Mouse (Mus musculus) embryonic facial prominence, embryonic 13.5 days (tissue): ENCODE results near the gene Slc3a2. TPM values are rescaled to one million over a fixed set of nuclear protein-coding genes. Genes with fewer than 3 reads are reported as not detected.
"Not testable (repeated sequence)": the region's sequence is repeated elsewhere in the genome, so short reads cannot be mapped to it uniquely, and the experiment has no call there.

Experiments
- ATAC-seq: fragments of 200-750 bp; cut with Nextera tagmentation; 2 replicates; pipeline ENCODE4 v1.8.0; 2017; ENCODE audit warnings: low read depth; ENCODE audit not compliant: insufficient number of reproducible peaks, insufficient read depth, low FRiP score, low TSS enrichment
- H3K27ac ChIP-seq: fragments of 300-500 bp; sonication (generic); 2 replicates; pipeline ENCODE4 v1.5.1; 2015; ENCODE audit warnings: moderate library complexity, mild to moderate bottlenecking, inconsistent platforms
- H3K27me3 ChIP-seq: fragments of 300-500 bp; sonication (generic); 2 replicates; pipeline ENCODE4 v1.6.1; 2015; ENCODE audit warnings: mild to moderate bottlenecking, inconsistent platforms
- H3K36me3 ChIP-seq: fragments of 300-500 bp; sonication (generic); 2 replicates; pipeline ENCODE4 v1.6.1; 2015; ENCODE audit warnings: mild to moderate bottlenecking, inconsistent platforms
- H3K4me1 ChIP-seq: fragments of 300-500 bp; sonication (generic); 2 replicates; pipeline ENCODE4 v1.6.1; 2015; ENCODE audit warnings: inconsistent platforms
- H3K4me2 ChIP-seq: fragments of 300-500 bp; sonication (generic); 2 replicates; pipeline ENCODE4 v1.6.1; 2015; ENCODE audit warnings: moderate library complexity, mild to moderate bottlenecking, inconsistent platforms
- H3K4me3 ChIP-seq: fragments of 300-500 bp; sonication (generic); 2 replicates; pipeline ENCODE4 v1.5.1; 2015; ENCODE audit warnings: mild to moderate bottlenecking, inconsistent platforms
- H3K9ac ChIP-seq: fragments of 300-500 bp; sonication (generic); 2 replicates; pipeline ENCODE4 v1.6.1; 2015; ENCODE audit warnings: mild to moderate bottlenecking, inconsistent platforms
- H3K9me3 ChIP-seq: fragments of 300-500 bp; sonication (generic); 2 replicates; pipeline ENCODE4 v1.6.1; 2016; ENCODE audit warnings: inconsistent platforms
- WGBS: fragments of 180-500 bp; shearing (Covaris S2); methylation state at CpG from one replicate; pipeline ENCODE4 v1.1.7; 2015; ENCODE audit warnings: mixed read lengths; 5-methylcytosine and 5-hydroxymethylcytosine counted together
- polyA plus RNA-seq: library from polyadenylated mRNA; unstranded; fragments of >200 nt; fragmentation: Nextera tagmentation; extraction: Ambion mirVana; gene quantifications from 2 replicates; pipeline ENCODE4 v1.2.1, GENCODE M21; 2015

Slc3a2 gene
- polyA plus RNA-seq, 1 experiment from 2014 or later: 116 TPM

DNA sequence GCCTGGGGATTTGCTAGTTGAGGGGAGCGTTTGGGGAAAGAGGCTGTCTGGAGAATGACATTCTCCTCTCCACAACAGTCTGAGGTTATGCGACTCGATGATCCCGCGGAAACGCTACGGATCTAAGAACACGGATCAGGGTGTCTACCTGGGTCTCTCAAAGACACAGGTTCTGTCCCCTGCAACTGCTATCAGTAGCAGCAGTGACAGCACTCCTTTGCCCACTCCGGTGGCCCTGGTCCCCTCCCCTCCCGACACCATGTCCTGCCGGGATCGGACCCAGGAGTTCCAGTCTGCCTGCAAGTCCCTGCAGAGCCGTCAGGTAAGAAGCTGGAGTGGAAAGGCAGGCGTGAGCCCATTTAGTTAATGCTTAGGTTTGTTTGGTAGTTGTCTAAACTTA, 19.0 kb upstream of the Slc3a2 start:
- H3K9me3 ChIP-seq: no peaks in the 10 kb centered on the region
- peaks cover 80% of the 10 kb centered on the region for H3K36me3 ChIP-seq
- peak overlapping the region; percentile 94 for H3K4me2 ChIP-seq
- peak overlapping the region; percentile 98 for H3K27ac ChIP-seq
- peaks cover 19% of the 10 kb centered on the region for H3K4me1 ChIP-seq
- ATAC-seq: no peak
- peak overlapping the region; percentile 96 for H3K4me3 ChIP-seq
- H3K27me3 ChIP-seq: no peaks in the 10 kb centered on the region
- H3K9ac ChIP-seq: peak overlapping the region; percentile 97
- WGBS: 18% methylated on average over 14 of the region's 14 CpGs

DNA sequence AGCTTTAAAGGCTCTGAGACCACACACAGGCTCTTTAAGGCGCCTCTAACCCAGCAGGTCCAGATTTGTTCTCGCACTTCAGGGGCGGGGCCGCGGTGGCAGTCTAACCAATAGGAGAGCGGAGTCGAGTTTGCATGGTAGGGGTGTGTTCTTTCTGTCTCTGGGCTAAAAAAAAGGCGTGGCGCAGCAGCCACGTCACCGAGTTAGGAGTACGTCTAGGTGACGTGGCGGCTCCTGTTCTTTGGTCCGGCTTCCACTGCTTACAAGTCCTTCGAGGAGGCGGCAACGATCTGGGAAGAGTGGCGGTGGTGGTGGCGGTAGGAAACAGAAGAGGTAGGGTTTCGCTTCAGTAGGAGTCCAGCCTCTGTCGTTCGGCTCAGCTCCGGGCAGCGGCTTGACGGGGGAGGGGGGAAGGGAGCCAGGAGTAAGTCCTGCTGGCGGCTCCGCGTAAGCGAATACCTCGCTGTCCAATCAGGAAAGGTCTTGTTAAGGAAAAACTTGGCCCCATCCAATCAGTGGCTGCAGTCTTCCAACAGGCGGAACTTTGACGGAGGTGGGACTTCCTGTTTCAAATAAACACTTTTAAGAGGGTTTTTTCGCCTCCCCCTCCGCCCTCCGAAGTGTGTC, 18.2 kb upstream of the Slc3a2 start, which contains the start of gene Stx5a:
Stx5a (plus strand) TSS at position 171 of the 627 bp plus-strand sequence.
- peak; percentile 97 for ATAC-seq
- WGBS: under 1% methylated on average over 36 of the region's 36 CpGs
- H3K4me3 ChIP-seq: peak within 1 kb of the TSS; percentile 96
- peak within 1 kb of the TSS; percentile 94 for H3K4me2 ChIP-seq
- H3K9ac ChIP-seq: peak within 1 kb of the TSS; percentile 97
- H3K36me3 ChIP-seq: peaks cover 72% of the 10 kb centered on the region
- peak within 1 kb of the TSS; percentile 98 for H3K27ac ChIP-seq
- H3K9me3 ChIP-seq: no peaks in the 10 kb centered on the region
- H3K4me1 ChIP-seq: peaks cover 25% of the 10 kb centered on the region
- H3K27me3 ChIP-seq: no peaks in the 10 kb centered on the region

DNA sequence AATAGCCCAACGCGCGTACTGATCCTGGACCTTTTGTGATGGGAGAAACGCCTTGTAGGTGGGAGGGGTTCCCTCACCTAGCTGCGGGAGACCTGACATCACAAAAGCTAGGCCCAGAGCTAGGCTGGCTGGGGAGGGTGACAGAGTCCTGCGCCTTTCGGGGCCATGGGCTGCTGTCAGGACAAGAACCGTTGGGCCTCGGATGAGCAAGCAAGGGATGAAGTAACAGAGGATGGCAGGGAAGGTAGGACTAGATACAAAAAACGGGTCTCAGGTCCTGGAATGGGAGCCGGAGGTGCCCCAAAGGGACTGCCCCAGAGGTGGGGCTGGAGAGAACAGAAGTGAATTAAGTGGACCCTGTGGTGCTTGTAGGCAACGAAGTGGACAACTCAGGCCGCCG, 17.4 kb upstream of the Slc3a2 start, which contains the start of gene 1700092M07Rik:
1700092M07Rik (plus strand) TSS at position 116 of the 400 bp plus-strand sequence.
- peak within 1 kb of the TSS; percentile 98 for H3K27ac ChIP-seq
- H3K36me3 ChIP-seq: peaks cover 65% of the 10 kb centered on the region
- WGBS: 66% methylated on average over 14 of the region's 14 CpGs
- H3K9me3 ChIP-seq: no peaks in the 10 kb centered on the region
- H3K4me1 ChIP-seq: peaks cover 25% of the 10 kb centered on the region
- peak within 1 kb of the TSS; percentile 96 for H3K4me3 ChIP-seq
- peak within 1 kb of the TSS; percentile 97 for H3K9ac ChIP-seq
- H3K4me2 ChIP-seq: peak within 1 kb of the TSS; percentile 94
- ATAC-seq: no peak
- H3K27me3 ChIP-seq: no peaks in the 10 kb centered on the region

DNA sequence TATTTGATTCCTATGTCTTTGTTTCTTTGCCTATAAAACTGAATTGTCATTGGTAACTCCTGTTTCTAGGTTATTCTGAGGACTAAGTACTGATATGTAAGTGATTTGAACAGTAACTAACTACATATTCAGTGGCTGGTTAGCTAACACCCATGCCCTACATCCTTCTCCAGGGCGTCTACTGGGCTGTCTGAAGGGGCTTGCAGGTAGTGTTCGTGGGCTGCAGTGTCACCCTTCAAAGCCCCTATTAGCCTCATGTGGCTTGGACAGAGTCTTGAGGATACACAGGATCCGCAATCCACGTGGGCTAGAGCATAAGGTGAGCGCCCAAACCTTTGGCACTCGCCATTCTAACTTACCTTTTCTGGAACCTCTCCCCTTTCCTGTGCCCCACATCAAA, 16.5 kb upstream of the Slc3a2 start:
- no peak overlapping the region for H3K4me3 ChIP-seq
- no peak for ATAC-seq
- no peak overlapping the region for H3K4me2 ChIP-seq
- H3K9ac ChIP-seq: no peak overlapping the region
- no peaks in the 10 kb centered on the region for H3K27me3 ChIP-seq
- no peaks in the 10 kb centered on the region for H3K9me3 ChIP-seq
- no peak overlapping the region for H3K27ac ChIP-seq
- peaks cover 30% of the 10 kb centered on the region for H3K4me1 ChIP-seq
- 89% methylated on average over 6 of the region's 6 CpGs for WGBS
- H3K36me3 ChIP-seq: peaks cover 56% of the 10 kb centered on the region

DNA sequence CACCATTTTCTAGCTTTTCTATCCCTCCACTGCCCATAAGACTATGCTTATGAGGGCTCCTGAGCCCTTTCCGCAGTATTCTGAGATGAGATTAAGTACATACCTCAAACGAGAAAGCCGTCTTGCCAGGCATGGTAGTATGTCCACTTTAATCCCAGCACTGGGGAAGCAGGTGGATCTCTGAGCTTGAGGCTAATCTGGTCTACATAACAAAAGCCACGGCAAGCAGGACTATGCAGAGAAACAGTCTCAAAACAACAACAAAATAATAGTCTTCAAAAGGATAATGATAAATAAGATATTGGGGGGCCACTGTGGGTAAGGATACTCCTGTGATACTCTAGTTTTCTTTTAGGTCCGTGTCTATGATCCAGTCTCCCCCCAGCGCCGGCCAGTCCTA, 15.7 kb upstream of the Slc3a2 start:
- H3K4me1 ChIP-seq: peaks cover 30% of the 10 kb centered on the region
- H3K36me3 ChIP-seq: peaks cover 48% of the 10 kb centered on the region
- H3K27me3 ChIP-seq: no peaks in the 10 kb centered on the region
- no peaks in the 10 kb centered on the region for H3K9me3 ChIP-seq
- WGBS: 92% methylated on average over 7 of the region's 7 CpGs
- no peak for ATAC-seq
- H3K27ac ChIP-seq: no peak overlapping the region
- no peak overlapping the region for H3K9ac ChIP-seq
- no peak overlapping the region for H3K4me3 ChIP-seq
- no peak overlapping the region for H3K4me2 ChIP-seq

DNA sequence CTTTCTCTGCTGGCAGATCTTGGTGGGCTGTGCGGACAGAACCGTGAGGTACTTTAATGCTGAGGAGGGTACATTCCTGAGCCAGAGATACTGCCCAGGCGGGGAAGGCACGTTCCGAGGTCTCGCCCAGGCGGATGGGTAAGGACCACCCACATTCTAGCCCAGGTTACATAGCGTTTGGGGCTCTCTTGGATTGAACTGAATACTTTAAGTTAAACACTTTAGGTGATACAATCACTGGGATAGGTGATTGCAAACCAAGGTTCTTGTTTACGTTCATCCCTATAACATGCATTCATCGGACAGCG, 12.9 kb upstream of the Slc3a2 start:
- peak overlapping the region; percentile 92 for H3K4me3 ChIP-seq
- no peak; the same call in 1 of the 2 replicates for ATAC-seq
- H3K36me3 ChIP-seq: peaks cover 36% of the 10 kb centered on the region
- H3K27ac ChIP-seq: peak overlapping the region; percentile 76
- no peaks in the 10 kb centered on the region for H3K27me3 ChIP-seq
- H3K4me2 ChIP-seq: peak overlapping the region; percentile 83
- H3K4me1 ChIP-seq: peaks cover 20% of the 10 kb centered on the region
- H3K9ac ChIP-seq: peak overlapping the region; percentile 87
- 2% methylated on average over 11 of the region's 11 CpGs for WGBS
- H3K9me3 ChIP-seq: no peaks in the 10 kb centered on the region

DNA sequence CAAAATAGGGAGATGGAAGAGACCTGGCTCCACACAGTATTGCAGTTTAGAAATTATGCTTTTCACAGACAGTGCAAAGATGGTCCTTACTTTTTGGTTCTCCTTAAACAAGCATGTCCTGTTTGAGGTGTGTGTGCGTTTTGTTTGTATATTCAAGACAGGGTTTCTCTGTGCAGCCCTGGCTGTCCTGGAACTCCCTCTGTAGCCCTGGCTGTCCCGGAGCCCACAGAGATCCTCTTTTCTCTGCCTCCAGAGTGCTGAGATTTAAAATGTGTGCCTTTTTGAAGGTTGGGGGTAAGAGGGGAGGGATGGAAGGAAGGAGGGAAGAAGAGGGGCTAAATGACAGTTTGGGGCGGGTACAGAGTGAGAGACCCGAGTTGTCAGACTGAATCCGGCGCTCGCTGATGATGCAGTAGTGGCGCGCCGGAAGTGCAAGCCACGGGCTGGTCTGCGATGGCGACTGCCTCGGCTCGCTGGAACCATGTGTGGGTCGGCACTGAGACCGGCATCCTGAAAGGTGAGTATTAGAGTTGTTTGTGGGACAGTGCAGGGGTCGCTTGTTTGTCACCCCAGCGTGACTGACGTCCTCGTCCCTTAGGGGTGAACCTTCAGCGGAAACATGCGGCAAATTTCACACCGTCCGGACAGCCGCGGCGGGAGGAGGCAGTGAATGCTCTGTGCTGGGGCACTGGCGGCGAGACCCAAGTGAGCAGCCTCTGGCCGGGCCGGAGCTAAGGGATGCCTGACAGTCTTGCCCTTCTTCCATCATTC, 12.4 kb upstream of the Slc3a2 start, which contains the start of gene Wdr74:
Wdr74 (plus strand) TSS at position 439 of the 771 bp plus-strand sequence.
- peaks cover 33% of the 10 kb centered on the region for H3K36me3 ChIP-seq
- H3K27ac ChIP-seq: peak within 1 kb of the TSS; percentile 76
- H3K27me3 ChIP-seq: no peaks in the 10 kb centered on the region
- peak within 1 kb of the TSS; percentile 87 for H3K9ac ChIP-seq
- H3K4me2 ChIP-seq: peak within 1 kb of the TSS; percentile 83
- peak; percentile 73 for ATAC-seq
- under 1% methylated on average over 32 of the region's 32 CpGs for WGBS
- H3K4me3 ChIP-seq: peak within 1 kb of the TSS; percentile 92
- H3K9me3 ChIP-seq: no peaks in the 10 kb centered on the region
- peaks cover 16% of the 10 kb centered on the region for H3K4me1 ChIP-seq

DNA sequence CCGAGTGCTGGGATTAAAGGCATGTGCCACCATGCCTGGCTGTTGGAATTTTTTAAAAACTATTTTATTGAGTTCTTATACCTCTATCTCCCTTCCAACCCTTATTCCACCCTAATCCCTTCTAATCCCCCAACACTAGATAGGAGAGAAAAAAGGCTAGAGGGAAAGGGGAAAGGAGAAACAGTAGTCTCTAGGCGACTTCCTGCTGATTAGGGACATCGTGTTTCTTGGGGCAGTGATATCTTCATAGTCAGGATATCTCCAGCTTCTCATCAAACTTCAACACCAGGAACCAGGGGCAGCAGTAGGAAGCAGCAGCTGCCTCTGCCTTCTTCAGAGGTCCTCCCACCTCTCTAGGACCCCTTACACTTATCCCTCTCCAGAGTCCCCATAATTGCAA, 11.2 kb upstream of the Slc3a2 start:
- Histone ChIP-seq H3K4me2 (no peak overlapping the region), H3K4me1 (peaks cover 12% of the 10 kb centered on the region), H3K27me3 (no peaks in the 10 kb centered on the region), H3K36me3 (peaks cover 20% of the 10 kb centered on the region), H3K9me3 (no peaks in the 10 kb centered on the region), H3K9ac (no peak overlapping the region), H3K4me3 (no peak overlapping the region), H3K27ac (no peak overlapping the region)
- no peak for ATAC-seq
- WGBS: 78% methylated on average over 3 of the region's 3 CpGs

DNA sequence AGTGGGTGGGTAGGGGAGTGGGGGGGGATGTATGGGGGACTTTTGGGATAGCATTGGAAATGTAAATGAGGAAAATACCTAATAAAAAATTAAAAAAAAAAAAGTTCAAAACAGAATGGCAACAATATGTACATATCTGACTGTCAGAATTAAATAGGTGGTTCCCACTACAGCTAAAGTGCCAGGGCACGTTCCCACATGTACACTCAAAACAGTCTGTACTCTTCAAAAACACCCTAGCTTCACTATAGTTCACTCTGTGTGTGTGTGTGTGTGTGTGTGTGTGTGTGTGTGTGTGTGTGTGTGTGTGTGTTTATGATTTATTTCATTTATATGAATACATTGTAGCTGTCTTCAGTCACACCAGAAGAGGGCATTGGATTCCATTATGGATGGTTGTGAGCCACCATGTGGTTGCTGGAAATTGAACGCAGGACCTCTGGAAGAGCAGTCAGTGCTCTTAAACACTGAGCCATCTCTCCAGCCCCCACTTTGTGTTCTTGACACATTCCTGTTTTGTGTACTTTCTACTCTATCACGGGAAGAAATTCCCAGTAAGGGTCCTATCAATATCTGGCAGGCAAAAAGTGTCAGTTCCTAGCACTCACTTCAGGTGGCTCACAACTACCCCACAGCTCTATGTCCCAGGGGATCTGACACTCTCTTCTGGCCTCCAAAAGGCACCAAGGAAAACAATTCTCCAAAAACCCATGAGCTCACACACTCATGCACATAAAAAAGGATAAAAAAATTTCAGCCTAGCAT, 5.3 kb upstream of the Slc3a2 start:
- not testable (repeated sequence) for H3K27me3 ChIP-seq, ATAC-seq, H3K9me3 ChIP-seq, H3K4me2 ChIP-seq, H3K9ac ChIP-seq, H3K27ac ChIP-seq, H3K4me3 ChIP-seq
- Histone ChIP-seq H3K4me1 (peaks cover 21% of the 10 kb centered on the region), H3K36me3 (peaks cover 27% of the 10 kb centered on the region)
- 34% methylated on average over 3 of the region's 3 CpGs for whole genome bisulfite sequencing

DNA sequence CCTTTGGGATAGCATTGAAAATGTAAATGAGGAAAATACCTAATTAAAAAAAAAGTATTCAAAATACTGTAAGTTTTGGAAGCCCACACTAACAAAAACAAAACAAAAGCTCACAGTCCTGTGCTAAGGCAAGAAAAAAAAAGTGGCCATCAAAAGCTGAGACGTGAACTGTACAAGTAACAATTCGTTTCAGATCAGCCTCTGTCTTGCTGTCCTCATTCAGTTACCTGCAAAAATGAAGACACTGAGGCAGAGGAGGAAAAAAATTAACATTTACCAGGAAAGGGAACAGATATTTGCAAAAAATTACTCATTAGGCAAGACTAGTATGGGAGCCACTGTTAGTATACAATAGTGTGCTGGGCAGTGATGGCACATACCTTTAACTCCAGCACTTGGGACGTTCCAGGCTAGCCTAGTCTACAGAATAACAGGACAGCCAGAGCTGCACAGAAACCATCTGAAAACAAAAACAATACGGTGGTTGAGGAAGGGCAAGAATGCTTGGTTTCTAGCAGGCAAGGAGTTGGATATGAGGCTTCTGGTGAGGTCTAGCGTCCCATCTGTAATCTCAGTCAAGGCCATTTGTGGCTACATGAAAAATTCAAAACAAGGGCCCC, 4.4 kb upstream of the Slc3a2 start:
- Histone ChIP-seq H3K4me1 (peaks cover 21% of the 10 kb centered on the region), H3K27ac (peak overlapping the region; percentile 44; the same call in 1 of the 2 replicates), H3K9ac (no peak overlapping the region), H3K4me2 (no peak overlapping the region), H3K27me3 (no peaks in the 10 kb centered on the region), H3K4me3 (no peak overlapping the region), H3K36me3 (peaks cover 27% of the 10 kb centered on the region), H3K9me3 (no peaks in the 10 kb centered on the region)
- ATAC-seq: no peak
- 17% methylated on average over 5 of the region's 5 CpGs for WGBS
